Mouse (Mus musculus): Measurements from ENCODE around the gene Cfap126.

DNA sequence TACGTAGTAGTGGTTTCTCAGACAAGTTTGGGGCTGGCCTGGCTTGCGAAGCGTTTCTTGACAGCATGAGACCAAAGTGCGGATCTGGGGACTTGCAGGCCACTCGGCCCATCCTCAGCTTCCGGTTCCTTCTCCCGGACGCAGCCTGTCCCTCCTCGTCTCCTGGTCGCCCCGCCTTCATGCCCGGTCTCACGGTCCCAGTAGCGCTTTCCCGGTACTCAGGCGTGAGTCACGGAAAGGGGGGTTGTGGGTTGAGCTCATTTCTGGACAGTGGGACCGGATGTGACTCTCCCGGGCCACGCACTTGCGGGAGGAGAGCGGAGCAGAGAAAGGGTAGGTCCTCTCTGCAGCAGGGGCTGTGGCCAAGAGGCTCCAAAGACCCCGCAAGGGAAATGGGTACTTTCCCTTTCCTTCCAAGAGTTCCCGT, at the start of gene Cfap126:
- TF ChIP-seq CTCF (IDR thresholded peaks at IDR 0.05; ENCODE audit: control insufficient read depth, insufficient read depth, insufficient read length), result no peak
- TF ChIP-seq USF1 (IDR thresholded peaks at IDR 0.05; ENCODE audit: low read depth), result no peak
- no peak for TF ChIP-seq MYOG (IDR thresholded peaks at IDR 0.05; ENCODE audit: control insufficient read depth, extremely low read depth, insufficient read length)
- TF ChIP-seq MAX (IDR thresholded peaks at IDR 0.05), result no peak
- TF ChIP-seq MYOD1 (IDR thresholded peaks at IDR 0.05; ENCODE audit: control insufficient read depth, insufficient read length, low read depth), result no peak
